Mouse (Mus musculus): ENCODE data around the gene Gm44973.
"Not testable (repeated sequence)": the region's sequence is repeated elsewhere in the genome, so short reads cannot be mapped to it uniquely, and the experiment has no call there.

Gene Gm44973

DNA sequence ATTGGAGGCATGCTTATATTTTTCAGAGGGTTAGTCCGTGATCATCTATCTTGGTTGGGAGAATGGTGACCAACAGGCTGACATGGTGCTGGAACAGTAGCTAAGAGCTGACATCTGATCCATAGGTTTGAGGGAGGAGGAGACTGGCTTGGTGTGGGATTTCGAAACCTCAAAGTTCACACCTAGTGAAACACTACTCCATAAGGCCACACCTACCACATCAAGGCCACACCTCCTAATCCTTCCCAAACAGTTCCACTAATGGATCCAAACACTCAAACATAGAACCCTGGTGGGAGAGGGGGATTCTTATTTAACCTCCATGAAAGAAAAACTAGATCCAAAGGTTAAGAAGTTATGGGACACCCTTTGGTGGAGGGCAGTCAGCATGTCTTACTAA lies 1.6 kb downstream of the Gm44973 start:
- no peak for DNase-seq (ENCODE audit: low spot score in 2 of 2)

DNA sequence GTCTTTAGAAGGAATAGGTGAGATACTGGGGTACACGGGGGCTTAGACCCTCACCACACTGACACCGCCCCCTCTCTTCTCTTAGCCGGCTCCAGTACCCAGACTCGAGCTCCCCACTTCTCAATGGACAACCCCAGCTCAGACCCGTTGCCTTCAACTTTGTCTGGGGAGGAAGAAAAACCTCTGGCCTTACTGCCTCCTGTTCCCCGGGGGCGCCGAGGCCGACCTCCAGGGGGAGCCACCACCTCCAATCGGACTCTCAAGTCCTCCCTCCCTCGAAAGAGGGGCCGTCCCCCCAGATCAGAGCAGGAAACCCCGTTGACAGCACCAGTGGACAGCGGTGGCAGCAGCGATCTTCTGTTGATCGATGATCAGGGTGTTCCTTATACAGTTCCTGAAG lies 2.1 kb downstream of the Gm44973 start:
- DNase-seq (ENCODE audit: low spot score in 2 of 2) = peak in 1 of 2 experiments; percentile 55

DNA sequence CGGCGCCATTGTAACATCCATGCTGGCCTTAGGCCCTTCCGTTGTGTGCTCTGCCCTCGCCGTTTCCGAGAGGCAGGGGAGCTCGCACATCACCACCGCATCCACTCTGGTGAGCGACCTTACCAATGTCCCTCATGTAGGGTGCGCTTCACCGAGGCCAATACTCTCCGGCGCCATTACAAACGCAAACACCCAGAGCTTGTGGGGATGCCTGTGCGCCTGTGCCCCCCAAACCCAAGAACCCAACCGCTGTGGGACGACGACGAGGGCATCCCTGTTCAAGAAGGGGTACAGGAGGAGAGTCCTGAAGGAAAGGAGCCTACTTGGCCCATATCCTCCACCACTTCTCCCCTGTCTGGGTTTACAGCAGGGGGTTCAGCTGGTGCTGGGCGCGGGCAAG lies 2.6 kb downstream of the Gm44973 start:
- no peak for DNase-seq (ENCODE audit: low spot score in 2 of 2)

DNA sequence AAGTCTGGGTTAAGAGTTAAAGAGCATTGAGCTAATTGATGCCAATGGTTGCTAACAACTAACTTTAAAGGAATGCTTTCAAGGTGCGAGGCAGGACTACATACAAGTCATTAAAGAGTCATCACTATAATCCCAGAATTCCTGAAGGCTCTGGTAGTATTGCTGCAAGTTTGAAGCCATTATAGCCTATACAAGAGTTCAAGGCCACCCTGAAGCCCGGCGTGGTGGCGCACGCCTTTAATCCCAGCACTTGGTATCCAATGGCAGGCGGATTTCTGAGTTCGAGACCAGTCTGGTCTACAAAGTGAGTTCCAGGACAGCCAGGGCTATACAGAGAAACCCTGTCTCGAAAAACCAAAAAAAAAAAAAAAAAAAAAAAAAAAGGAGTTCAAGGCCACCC lies 4.3 kb downstream of the Gm44973 start:
- DNase-seq (ENCODE audit: low spot score in 2 of 2) = not testable (repeated sequence)

DNA sequence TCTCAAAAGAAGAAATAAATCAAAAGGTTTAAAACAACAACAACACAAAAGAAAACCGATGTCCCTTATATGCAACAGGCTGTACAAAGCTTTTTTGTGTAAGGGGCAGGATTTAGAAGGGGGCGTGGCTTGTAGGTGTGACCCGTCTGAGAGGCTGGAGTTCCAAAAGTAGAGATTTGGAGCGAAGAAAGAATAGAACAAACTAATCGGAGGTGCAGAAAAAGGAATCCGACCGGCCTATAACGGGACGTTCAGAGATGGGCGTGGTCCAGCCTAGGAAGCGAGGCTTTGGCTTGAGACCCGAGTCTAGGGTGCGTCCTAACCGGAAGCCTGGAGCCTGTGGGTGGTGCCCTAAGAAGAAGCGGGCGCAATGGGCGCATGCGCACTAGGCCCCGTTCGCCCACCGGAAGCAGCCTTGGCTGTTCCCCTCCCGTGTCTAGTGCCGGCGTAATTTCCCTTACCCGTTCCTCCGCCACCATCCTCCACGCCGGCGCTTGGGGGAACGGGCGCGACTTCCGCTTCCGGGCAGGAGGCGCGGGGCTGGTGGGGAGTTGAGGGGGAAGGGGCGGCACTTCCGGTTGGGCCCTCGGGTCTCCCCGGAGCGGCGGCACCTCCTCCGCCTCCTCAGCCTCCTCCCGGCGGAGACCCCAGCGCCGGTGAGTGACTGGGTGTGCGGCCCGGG lies 4.8 kb downstream of the Gm44973 start, which contains the start of the genes Zfp865 and Ccdc106:
Gene Zfp865, plus strand, starts transcription at position 377 of the 682 bp plus-strand sequence.
Gene Ccdc106, plus strand, starts transcription at position 554 of the 682 bp plus-strand sequence.
- peak; percentile 96 to 97 for DNase-seq (ENCODE audit: low spot score in 2 of 2)

DNA sequence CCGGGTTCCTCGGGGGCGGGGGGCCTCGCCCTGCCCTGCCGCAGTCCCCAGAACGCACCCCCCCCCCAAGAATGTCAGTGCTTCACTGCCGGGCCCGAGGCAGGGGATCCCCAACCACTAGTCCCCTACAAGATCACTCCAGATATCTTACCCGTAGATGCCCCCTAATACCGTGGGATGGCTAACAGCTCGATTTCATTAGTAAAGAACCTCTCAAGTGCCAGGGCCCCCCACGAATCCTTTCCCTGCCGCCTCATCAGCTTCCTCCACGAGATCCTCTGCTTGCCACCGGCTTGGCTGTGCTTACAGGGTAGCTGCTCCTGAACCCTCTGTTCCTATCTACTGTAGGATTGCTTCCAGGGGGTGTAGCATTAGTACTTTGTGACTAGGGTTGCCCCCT lies 5.4 kb downstream of the Gm44973 start:
- DNase-seq (ENCODE audit: low spot score in 2 of 2) = peak in 1 of 2 experiments; percentile 51

DNA sequence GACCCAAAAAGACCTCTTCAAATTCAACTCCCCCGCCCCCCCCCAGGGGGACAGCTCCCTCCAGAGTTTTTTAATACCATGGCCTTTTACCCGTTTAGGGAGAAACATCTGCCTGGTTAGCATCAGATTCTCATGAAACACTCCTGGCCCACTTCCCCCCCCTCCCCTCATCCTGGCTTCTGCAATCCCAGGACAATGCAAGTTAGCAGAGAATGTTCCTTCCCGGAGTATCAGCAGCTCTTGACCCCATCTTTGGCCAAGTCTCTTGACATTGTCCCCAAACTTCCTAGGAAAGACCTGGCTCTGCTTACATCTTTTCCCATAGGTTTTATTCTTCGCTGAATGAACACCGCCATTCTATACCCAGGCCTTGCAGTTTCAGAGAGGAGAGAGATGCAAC lies 5.9 kb downstream of the Gm44973 start:
- DNase-seq (ENCODE audit: low spot score in 2 of 2) = no peak

DNA sequence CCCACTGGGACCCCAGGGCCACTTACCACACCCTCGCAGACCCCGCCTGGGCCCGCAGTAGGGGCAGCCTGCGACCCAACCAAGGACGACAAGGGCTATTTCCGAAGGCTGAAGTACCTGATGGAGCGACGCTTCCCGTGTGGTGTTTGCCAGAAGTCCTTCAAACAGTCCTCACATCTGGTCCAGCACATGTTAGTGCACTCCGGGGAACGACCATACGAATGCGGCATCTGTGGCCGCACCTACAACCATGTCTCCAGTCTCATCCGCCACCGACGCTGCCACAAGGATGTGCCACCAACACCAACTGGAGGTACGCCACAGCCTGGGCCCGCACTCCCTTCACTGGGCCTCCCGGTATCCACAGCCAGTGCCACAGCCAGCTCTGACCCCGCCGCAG lies 14.2 kb downstream of the Gm44973 start:
- no peak for DNase-seq (ENCODE audit: low spot score in 2 of 2)

DNA sequence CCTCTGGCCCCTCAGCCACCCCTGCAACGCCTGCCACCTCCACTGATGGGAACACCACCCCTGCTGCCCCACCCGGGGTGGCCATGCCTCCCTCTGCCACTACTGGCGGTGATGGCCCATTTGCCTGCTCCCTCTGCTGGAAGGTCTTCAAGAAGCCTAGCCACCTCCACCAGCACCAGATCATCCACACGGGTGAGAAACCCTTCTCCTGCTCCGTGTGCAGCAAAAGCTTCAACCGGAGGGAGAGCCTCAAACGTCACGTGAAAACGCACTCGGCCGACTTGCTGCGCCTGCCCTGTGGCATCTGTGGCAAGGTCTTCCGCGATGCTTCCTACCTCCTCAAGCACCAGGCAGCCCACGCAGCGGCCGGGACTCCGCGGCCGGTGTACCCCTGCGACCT lies 14.7 kb downstream of the Gm44973 start:
- no peak for DNase-seq (ENCODE audit: low spot score in 2 of 2)

DNA sequence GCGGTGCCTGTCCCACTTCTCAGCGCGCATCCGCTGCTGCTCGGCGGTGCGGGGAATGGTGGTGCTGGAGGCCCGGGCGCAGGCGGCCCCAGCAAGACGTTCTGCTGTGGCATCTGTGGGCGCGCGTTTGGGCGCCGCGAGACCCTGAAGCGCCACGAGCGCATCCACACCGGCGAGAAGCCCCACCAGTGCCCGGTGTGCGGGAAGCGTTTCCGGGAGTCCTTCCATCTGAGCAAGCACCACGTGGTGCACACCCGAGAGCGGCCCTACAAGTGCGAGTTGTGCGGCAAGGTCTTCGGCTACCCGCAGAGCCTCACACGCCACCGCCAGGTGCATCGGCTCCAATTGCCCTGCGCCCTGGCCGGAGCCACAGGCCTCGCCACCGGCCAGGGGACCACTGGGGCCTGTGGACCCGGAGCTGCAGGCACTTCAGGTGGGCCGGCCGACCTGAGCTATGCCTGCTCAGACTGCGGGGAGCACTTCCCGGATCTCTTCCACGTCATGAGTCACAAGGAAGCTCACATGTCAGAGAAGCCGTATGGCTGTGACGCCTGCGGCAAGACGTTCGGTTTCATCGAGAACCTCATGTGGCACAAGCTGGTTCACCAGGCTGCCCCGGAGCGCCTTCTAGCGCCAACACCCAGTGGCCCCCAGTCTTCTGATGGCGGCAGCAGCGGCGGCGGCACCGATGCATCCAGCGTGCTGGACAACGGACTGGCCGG lies 15.4 kb downstream of the Gm44973 start:
- no peak for DNase-seq (ENCODE audit: low spot score in 2 of 2)

DNA sequence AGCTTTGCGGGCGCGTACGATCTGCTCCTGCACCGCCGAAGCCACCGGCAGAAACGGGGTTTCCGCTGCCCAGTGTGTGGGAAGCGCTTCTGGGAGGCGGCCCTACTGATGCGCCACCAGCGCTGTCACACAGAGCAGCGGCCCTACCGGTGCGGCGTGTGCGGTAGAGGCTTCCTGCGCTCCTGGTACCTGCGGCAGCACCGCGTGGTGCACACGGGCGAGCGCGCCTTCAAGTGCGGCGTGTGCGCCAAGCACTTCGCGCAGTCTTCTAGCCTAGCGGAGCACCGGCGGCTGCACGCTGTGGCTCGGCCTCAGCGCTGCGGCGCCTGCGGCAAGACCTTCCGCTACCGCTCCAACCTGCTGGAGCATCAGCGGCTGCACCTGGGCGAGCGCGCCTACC lies 16.2 kb downstream of the Gm44973 start:
- no peak for DNase-seq (ENCODE audit: low spot score in 2 of 2)

DNA sequence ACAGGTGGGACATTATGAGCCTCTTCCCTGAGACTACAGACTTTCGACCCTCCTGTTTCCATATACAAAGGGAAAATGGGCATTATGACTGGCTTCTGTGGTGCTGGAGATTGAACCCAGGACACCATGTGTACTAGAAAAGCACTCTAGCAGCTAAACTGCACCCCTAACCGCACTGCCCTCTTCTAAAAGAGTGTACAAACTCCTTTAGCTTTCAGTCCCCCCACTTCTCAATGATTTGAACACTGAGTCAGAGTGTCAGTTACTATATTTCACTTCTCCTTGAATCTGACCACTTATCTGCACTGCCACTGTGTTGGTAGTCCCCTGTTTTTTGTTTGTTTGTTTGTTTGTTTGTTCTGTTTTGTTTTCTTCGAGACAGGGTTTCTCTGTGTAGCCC lies 18.5 kb downstream of the Gm44973 start, which contains the start of gene 4632433K11Rik:
Gene 4632433K11Rik, plus strand, starts transcription at position 301 of the 400 bp plus-strand sequence.
- DNase-seq (ENCODE audit: low spot score in 2 of 2) = no peak

DNA sequence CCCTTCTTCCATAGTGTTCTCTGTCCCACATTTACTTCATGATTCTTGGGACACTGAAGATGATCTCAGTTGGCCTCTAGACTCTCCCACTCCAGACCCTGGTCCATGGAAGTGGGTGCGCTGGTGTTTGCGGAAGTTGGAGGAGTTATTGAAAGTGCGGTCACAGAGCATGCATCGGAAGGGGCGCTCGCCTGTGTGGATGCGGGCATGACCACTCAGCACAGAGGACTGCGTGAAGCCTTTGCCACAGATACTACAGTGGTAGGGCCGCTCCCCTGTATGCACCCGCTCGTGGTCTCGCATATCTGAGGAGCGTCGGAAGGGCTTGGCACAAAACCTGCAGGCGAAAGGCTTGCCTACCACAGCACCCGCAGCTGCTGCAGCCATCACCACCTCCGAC lies 20.3 kb downstream of the Gm44973 start:
- DNase-seq (ENCODE audit: low spot score in 2 of 2) = no peak

DNA sequence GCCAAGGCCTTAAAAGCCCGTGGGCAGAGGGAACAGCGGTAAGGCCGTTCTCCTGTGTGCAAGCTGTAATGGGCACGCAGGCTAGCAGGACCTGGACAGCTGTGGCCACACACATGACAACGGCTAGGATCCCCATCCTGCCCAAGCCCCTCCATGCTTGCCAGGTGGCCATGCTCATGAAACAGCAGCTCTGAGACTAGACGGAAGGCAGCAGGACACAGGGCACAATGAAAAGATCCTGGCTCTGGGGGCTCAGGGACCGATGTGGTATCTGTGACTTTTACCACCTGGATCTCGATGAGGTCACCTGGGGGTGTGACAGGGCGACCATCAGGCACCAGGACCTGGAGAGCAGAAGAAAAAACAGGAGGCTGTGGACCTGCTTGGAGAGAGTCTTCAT lies 20.8 kb downstream of the Gm44973 start:
- DNase-seq (ENCODE audit: low spot score in 2 of 2) = no peak

DNA sequence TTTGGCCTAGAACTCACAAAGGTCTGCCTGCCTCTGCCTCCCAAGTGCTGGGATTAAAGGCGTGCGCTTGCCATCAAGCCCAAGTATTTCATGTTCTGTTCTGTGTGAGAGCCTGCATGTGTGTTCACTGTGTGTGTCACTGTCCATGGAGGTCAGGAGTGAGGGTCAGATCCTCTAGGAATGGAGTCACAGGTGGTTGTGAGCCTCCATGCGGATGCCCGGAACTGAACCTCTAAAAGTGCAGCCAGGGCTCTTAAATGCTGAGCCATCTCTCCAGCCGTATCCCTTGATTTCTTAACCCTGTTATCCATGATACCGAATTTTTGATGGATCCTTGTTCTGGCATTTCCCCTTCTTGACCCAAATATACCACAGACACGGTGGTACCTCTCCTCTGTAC lies 21.7 kb downstream of the Gm44973 start:
- DNase-seq (ENCODE audit: low spot score in 2 of 2) = no peak

DNA sequence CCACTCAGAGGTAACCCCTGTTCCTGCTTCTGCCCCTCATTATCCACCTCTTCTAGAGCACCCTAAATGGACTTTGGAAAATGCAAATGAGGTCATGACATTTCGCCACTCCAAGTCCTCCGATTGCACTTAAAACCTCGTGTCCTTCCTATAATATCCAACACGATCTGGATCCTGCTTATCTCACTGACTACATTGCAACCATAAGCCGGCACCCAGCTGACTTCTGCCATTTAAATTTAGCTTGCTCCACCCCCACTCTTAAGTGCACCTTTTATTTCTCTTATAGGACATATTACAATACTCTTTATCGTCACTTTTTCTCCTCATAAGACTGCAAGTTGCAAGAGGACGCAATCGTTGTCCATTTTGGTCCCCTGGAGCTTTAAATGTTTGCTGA lies 22.2 kb downstream of the Gm44973 start:
- no peak for DNase-seq (ENCODE audit: low spot score in 2 of 2)

DNA sequence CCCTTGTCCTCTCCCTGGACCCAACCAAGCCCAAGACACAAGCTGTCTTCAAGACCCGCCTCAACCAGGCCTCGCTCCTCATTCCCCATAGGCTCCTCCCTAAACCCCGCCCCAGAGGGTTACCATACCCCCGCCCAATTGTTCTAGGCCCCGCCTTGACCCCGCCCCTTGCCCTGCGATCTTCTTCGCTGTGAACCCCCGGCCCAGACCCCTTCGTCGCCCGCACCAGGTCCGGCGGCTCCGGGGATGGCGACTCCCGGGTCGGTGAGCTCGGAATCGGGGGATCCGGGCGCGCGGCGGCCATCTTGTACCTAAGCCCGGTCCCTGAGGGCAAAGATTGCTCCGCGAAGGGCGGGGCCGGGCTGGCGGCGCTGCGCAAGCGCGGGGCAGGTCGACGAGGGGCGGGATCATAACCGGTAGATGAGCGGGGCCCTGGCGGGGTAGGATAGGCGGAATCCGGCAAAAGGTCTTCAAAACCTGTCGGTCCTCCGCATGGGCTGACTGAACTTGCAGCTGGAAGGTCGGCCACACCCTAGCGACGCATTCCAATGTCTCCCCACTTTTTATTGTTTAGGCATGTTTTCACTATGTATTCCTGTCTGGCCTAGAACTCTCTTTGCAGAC lies 22.9 kb downstream of the Gm44973 start, which contains the start of gene Zfp784:
Gene Zfp784, minus strand, starts transcription at position 338 of the 624 bp plus-strand sequence.
- DNase-seq (ENCODE audit: low spot score in 2 of 2) = peak; percentile 95

DNA sequence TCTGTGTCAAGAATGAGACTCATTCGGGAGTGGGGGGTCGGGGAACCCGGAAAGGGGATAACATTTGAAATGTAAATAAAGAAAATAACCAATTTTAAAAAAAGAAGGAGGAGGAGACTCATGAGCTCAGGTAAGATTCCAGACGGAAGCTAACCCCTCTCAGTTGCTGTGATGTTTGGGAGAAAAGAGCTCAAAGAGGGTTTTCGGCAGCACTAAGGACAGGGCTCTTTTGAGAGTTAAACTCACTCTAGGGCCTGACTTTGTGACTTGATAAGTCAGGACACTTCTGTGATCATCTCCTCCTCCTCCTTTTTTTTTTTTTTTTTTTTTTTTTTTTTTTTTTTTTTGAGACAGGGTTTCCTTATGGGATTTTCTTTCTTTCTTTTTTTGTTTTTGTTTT lies 23.6 kb downstream of the Gm44973 start:
- peak in 1 of 2 experiments; percentile 20 for DNase-seq (ENCODE audit: low spot score in 2 of 2)

DNA sequence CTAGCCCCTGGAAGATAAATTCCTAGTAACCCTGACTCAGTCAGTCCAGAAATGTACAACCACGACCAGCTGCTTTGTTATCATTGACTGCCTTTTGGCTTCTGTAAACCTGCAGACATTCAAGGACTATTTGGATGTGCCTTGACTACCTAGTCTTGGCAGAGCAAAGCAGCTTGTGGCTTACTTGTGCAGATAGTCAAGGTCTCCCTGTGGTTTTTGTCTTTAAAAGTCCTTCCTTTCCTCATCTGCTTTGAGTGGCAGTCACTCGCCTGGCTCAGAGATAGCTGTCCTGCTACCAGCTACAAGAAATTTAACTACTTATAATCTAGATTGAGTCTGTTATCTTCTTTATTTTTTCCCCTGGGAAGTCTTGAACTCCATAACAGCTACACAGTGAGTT lies 29.7 kb downstream of the Gm44973 start:
- no peak for DNase-seq (ENCODE audit: low spot score in 2 of 2)

DNA sequence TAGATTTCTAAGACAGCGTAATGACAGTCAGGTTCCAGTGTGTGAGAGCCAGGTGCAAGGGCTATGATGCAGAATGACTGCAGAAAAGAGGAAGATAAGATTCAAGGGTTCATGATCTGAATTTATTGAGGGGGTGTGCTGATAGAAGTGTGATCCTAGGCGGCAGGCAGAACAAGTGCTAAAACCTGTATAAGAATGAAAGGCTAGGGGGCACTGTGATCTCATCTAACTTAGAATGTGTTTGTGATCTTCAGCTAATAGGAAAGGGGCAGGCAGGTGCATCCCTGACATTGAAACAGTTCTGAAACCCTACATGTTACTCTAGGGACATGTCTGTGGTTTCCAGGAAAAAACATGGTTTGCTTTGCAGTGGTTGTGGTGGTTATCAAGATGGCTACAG lies 30.8 kb downstream of the Gm44973 start:
- DNase-seq (ENCODE audit: low spot score in 2 of 2) = no peak

DNA sequence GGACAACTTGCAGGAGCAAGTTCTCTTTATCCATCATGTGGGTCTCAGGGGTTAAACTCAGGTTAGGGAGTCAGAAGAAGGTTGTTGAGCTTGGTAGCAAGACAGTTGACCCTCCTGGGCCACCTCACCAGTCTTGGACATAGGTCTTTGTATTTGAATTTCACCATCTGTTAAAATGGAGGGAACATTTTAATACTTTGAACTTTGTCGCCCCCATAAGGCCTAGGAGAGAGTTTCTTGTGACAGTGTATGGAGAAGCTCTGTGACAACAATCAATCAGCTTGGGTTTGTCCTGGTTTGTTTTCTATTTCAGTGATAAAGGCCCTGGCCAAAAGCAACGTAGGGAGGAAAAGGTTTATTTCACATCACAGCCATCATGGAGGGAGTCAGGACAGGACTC lies 32.0 kb downstream of the Gm44973 start:
- no peak for DNase-seq (ENCODE audit: low spot score in 2 of 2)
